Mouse (Mus musculus) gonadal fat pad, adult 2 months (tissue): ENCODE measurements around the gene Abhd5. TPM values are rescaled to one million over a fixed set of nuclear protein-coding genes. Genes with fewer than 3 reads are reported as not detected.
"Not testable (repeated sequence)": the region's sequence is repeated elsewhere in the genome, so short reads cannot be mapped to it uniquely, and the experiment has no call there.

Source experiments
- DNase-seq: peaks from one replicate; pipeline ENCODE4 v3.0.0-alpha.2; 2012; ENCODE audit warnings: low read depth
- polyA plus RNA-seq: library from polyadenylated mRNA; depleted of rRNA; stranded (reverse); fragments of >200 nt; gene quantifications from 2 replicates; pipeline ENCODE4 v1.2.3, GENCODE M21; 2012; rRNA removed

Gene Abhd5
- polyA plus RNA-seq, result 54.8 and 80.6 TPM in 2 replicates

- DNase-seq, result no peak
These were observed at the start of gene Abhd5 for GRCm38 (mm10) chr9:122351303-122352024. Abhd5 (plus strand) TSS chr9:122351608.

DNA sequence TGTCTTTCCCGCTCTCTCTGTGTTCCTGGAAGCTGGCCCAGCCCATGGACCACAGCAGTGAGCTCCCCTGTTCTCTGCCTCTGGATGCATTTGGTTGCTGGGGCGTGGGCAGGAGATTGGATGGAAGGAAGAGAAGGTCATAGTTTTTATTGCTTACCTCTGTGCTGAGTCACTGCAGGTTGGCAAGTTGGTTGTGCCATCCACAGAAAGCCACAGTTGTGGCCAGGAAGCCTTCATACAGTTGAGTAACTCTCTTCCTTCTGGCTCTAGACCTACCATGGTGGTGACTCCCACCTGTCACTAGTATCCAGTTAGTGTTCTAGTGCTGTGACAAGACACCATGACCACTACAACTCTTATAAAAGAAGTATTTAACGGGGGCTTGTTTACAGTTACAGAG lies 46.1 kb upstream of the Abhd5 start:
- DNase-seq, result no peak

DNA sequence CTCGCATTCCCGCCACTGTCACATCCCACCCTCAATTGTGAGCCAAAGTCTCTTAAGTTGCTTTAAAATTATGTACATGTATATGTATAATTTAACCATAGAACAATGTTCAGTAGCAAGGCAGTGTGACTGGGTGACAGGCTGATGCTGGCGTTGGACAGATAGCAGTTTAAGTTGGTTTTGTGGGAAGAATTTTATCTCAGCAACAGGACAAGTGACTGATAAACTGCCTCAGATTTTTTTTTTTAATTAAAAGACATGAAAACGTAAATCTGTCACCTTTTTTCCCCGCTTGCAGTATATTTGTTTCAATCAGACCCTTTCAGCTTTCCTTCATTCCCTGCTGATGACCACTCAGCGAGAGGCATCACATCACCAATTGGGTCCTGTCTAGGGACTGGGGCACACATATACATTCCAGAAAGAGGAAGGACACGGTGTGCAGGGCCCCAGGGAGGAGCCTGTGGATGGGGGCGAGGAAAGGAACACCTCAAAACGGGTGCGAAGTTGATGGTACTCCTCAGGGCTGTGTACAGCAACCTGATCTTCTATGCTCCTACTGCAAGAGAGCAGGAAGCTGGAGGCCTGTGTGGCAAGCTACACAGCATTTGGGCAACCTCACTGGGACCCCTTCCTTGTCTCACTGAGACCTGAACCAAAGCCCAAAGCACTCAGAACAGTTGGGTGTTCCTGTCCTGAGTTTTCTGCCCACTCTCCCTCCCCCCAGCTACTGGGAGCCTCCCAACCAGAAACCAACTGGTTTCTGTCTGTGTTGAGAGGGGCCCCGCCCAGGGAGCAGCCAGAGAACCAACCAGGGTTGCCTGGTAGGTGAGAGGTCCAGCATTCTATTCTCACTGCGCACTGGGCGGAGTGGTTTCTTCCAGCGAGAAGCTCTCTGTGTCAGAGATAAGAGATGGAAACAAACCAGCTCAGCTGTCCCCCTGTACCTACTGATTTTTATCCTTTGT lies 42.1 kb upstream of the Abhd5 start:
- no peak for DNase-seq

GRCm38 (mm10) chr9:122310613-122311049 lies 40.8 kb upstream of the Abhd5 start:
- no peak for DNase-seq

DNA sequence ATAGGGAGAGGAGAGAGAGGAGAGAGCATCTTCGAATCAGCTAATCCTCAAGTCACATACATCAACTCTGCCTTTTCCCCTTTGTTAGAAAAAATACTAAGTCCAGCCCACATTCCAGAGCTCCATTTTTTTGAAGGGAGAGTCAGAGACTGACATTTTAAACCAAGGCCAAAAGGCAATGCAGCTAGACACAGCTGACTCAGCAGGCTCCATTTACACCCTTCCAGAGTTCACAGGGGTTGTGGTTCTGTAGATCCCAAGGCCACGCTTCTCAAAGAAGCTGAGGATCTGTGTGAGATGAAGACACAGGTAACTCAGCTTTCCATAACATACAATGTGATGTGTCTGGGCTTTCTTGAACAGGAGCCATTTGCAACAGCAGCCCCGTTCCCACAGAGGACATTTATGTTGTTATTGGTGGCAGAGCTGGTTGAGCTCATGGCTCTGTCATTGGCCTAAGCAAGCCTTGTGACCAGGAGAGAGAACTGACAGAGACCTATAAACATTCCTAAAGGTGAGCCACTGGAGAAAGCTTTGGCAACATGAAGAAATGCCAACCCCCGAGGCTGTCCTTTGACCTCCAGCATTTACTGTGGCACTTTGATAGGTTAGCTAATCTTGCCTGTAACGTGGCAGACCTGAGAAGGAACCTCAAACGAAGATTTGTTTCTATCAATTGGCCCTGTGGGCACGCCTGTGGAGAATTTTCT lies 40.2 kb upstream of the Abhd5 start:
- DNase-seq, result no peak

GRCm38 (mm10) chr9:122312296-122312990 lies 39.0 kb upstream of the Abhd5 start:
- no peak for DNase-seq

GRCm38 (mm10) chr9:122313128-122313527 lies 38.3 kb upstream of the Abhd5 start:
- DNase-seq, result not testable (repeated sequence)

DNA sequence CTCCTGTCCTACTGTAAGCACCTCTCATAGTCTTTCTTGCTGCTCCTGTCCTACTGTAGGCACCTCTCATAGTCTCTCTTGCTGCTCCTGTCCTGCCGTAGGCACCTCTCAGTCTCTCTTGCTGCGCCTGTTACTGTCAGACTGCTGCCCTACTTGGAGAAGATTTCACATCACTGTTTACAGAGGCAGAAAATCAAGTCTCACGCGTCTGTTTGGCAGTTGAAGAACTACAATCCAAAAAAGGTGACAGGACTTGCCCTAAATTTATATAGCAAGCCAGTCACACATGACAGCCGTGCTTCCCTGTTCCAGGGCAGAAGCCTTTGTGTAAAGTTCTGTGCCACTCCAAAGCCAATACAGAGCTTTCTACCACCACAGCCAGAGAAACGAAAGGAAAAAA lies 37.0 kb upstream of the Abhd5 start:
- DNase-seq, result peak; percentile 73

DNA sequence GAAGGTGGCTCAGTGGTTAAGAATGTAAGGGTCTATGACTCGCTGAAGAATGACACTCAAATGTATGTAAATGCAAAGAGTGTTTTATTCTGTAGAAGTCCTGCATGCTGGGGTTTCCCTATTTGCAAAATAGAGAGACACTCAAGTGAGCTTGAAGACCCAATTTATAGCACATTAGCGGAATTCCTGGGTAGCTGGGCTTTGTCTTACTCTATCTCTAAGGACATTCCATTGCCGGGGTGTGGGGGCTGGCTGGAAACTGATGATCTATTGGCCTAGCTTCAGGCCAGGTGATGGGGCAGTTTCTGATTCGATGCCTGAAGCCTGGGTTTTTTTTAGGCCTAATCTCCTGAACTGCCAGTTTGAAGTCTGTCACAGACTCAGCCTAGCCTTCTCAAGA lies 36.5 kb upstream of the Abhd5 start:
- no peak for DNase-seq

GRCm38 (mm10) chr9:122315501-122315900 lies 35.9 kb upstream of the Abhd5 start:
- DNase-seq, result no peak

DNA sequence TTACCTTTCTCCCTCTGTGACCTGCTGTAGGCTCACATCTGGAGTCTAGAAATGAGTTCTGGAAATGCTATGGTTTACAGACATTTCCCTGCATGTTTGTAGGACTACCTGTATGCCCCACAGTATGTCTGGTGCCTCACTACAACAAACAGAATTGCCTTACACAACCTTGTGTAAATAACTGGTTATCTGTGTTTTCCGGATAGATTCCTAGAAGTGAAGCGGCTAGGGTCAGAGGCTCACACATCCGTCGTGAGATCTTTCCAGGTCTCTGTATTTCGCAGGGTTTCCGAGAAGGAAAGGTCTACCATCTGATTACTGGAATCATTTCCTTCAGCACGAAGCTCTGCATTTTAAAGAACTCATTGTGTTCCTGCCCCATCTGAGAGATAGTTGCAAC lies 34.8 kb upstream of the Abhd5 start:
- no peak for DNase-seq

DNA sequence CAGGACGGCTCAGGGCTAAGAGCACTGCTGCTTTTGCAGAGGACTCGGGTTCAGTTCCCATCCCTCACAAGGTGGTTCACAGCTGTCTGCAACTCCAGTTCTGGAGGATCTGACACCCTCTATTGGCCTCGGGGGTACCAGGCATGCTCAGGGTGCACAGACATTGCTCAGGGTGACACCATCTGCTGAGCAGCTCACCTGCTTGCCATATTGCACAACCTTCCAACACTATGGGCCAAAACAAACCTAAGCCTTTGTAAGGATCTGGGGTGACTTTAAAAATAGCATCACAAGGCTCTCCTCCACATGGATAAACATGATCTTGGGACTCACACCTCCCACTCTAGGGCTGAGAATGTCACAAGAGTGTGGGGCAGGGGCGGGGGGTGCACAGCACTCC lies 30.8 kb upstream of the Abhd5 start:
- DNase-seq, result no peak

DNA sequence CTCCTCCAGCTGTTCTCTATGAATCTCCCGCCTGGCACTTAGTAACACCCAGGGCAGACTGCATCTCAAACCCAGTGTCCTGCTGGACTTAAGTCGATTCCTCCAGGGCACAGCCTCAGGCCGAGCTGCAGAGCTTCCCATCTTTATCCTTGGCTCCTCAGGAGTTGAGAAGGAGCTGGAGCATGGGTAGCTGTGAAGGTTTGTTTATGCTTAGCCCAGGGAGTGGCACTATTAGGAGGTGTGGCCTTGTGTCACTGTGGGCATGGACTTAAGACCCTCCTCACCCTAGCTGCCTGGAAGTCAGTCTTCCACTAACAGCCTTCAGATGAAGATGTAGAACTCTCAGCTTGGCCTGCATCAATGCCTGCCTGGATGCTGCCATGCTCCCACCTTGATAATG lies 29.1 kb upstream of the Abhd5 start:
- no peak for DNase-seq

GRCm38 (mm10) chr9:122325996-122326395 lies 25.4 kb upstream of the Abhd5 start:
- DNase-seq, result no peak

- DNase-seq, result no peak
These were observed 23.2 kb upstream of the Abhd5 start for GRCm38 (mm10) chr9:122328199-122328598.

GRCm38 (mm10) chr9:122336677-122337076 lies 14.7 kb upstream of the Abhd5 start:
- DNase-seq, result no peak

- DNase-seq, result no peak
These were observed 13.9 kb upstream of the Abhd5 start for GRCm38 (mm10) chr9:122337510-122337931.

DNA sequence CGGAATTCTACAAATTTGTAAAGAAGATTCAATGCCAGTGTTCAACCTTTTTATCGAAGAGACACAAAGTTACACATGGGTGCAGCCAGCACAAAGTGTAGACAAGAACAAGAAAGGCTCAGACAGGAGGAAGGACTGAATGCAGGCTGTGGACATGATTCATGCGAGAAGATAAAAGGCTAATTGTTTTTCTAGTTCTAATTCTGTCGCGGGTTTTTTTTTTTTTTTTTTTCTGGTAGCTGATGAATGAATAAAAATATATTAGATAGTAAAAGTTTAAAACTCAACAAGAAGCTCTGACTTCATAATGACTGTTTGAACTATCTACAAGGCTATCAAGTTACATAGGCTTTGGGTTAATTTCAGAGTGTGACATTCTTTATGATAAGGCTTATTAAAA lies 11.4 kb upstream of the Abhd5 start:
- no peak for DNase-seq

DNA sequence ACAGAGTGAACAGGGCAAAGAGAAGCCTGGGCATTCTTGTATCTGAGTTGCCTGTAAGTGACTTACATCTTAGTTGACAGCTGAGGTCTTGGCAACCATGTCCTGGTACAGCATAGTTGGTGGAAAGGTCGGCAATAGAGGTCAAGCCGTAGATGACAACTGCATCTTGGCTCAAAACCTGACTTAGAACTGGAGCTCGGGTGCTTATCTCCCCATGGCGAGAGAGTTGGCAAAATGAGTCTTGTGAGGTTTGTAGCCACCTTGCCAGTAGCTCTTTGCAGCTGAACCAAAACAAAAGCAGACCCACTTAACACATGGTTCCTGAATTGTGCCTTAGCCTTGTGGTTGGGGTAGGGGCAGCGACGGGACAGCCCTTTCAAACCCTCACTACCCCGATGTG lies 8.0 kb upstream of the Abhd5 start:
- no peak for DNase-seq

GRCm38 (mm10) chr9:122344560-122344959 lies 6.8 kb upstream of the Abhd5 start:
- no peak for DNase-seq

- no peak for DNase-seq
These were observed 6.1 kb upstream of the Abhd5 start for GRCm38 (mm10) chr9:122345291-122345690.

- no peak for DNase-seq
These were observed 5.3 kb upstream of the Abhd5 start for GRCm38 (mm10) chr9:122346059-122346458.
